Mouse (Mus musculus) liver, adult 2 months (tissue): ENCODE data around the gene Spty2d1.

Experiments
- CTCF ChIP-seq: fragments of 200-500 bp; IDR thresholded peaks from 2 replicates; pipeline ENCODE4 v1.5.1; 2011; ENCODE audit warnings: low read depth, low read length, control low read depth
- POLR2A ChIP-seq: fragments of 200-500 bp; IDR thresholded peaks from 2 replicates; pipeline ENCODE4 v1.6.1; 2011; ENCODE audit warnings: low read length, control low read depth; ENCODE audit not compliant: insufficient read depth; ENCODE audit errors: extremely low read depth

DNA sequence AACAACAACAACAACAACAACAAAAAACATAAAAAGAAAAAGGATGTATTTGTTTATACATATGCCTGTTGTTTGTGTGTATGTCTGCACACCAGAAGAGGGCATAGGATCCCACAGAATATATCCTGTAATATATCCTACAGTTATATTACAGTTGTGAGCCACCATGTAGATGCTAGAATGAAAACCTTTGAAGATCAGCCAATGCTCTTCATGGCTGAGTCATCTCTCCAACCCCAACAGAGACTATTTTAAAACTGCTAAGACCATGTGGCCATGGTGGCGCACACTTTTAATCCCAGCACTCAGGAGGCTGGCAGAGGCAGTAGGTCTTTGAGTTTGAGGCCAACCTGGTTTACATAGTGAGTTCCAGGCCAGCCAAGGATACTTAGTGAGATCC lies 19.3 kb upstream of the Spty2d1 start:
- no peak for TF ChIP-seq POLR2A
- no peak for TF ChIP-seq CTCF
